Mouse (Mus musculus) heart, postnatal 25 days (tissue): ENCODE results near the gene Actn4. TPM values are rescaled to one million over a fixed set of nuclear protein-coding genes. Genes with fewer than 3 reads are reported as not detected.

ENCODE experiments used
- DNase-seq: peaks from one replicate; pipeline ENCODE4 v3.0.0; 2022; ENCODE audit warnings: low spot score
- intact Hi-C: fragments of 180-260 bp; cut with DNase I; formaldehyde crosslinking; loops from one replicate; pipeline ENCODE4 v1.15.1; 2025
- total RNA-seq, 2 experiments: library from RNA; stranded (reverse); gene quantifications; 2 replicates each; pipeline ENCODE4 v1.2.3; 2021

The Actn4 gene
- total RNA-seq, 2 experiments from 2014 or later, result 77.0 to 101 TPM

DNA sequence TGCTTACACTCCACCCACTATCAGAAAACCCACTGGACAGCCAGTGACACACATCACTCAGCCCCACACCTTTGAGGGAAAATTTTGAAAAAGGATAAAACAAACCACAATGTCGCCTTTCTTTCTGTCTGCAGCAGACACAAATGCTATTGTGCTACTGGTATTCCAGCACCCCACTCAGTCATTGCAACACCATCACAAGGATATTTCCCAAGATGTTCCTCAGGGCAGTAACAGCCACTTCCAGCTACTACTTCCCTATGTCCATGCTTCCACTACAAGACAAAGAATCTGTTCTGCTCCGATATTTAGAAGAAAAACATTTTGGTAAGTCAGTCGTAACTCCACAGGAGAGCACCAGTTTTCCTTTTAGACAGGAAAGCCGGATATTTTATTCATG, 7.4 kb downstream of the Actn4 start:
- no peak for DNase-seq
- intact Hi-C loops, result loop anchor here (5.0 kb wide), 1 partner anchor 32 kb away; no protein-coding TSS in a partner anchor

DNA sequence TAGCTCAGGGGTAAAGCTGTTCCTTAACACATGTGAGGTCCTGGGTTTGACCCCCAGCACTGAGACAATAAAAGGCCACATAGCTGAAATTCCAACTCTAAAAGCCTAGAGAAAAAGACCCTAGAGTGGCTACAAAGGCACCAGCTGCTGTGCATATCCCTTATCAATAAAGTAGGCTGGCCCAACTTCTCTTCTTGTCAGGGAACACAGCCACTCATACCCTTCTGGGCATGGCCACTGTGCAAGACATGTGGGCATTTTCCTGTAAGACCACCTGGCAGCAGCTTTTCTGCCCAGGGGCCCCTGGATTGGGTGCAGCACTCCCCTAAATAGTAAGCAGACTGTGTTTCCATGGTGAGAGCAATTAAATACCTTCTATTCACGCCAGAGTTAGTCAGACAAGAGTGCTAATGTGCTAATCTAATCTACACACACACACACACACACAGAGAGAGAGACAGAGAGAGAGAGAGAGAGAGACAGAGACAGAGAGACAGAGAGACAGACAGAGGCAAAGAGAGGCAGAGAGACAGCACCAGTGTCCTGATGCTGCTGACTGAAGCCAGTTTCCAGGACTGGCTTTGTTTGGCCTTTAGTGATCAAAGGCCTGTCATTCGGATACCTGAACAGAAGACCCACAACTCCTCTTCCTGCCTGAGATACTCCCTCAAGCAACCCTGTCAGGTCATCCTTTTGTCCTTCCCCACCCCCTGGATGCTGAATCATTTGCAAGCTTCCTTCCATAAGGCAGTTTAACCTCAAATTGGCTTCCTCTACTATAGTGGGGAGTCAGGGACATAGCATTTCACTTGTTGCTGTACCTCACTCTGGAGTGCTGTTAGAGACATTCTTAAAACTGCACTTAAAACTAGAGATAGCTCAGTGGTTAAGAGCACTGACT, 8.4 kb downstream of the Actn4 start:
- intact Hi-C loops, result loop anchor here (2.0 kb wide), 1 partner anchor 23 kb away; no protein-coding TSS in a partner anchor
- DNase-seq, result no peak

DNA sequence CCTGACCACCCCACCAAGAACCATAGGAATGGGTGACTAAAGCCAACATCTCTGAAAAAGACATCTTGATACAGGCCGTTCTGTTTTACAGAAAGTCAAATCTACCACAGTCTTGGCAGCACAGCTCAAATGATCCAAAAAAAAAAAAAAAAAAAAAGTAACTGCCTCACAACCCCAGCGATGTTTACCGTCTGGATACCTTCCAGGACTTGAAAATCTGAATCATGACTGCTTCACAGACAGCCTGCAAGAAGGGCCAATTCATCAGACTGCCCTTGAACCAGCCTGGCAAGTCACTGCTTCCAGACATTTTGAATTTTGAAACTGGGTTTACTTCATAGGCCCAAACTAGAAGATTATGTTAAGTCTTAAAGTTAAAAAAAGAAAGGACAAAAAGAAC, 9.4 kb downstream of the Actn4 start:
- intact Hi-C loops, result loop anchor here (2.0 kb wide), 1 partner anchor 22 kb away; no protein-coding TSS in a partner anchor
- no peak for DNase-seq

DNA sequence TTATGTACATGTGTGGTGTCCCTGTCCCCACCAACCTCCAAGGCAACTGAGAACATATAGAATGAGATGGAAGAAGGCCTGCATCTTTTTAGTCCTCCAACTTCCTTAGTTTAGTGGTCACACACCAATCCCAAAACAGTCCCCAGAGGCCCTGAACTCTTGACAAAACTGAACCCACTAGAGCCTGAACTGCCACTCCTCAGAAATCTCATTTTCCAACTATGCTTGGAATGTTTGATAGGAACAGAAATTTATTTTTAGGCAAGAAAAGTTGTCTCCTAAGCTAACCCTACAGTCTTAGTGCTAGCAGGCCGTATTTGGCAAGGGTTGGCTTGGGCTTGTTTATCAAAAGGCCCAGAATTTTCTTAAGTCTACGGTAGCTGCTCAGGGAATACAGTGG, 10.4 kb downstream of the Actn4 start:
- DNase-seq, result no peak
- intact Hi-C loops, result loop anchor here (2.0 kb wide), 1 partner anchor 21 kb away; no protein-coding TSS in a partner anchor

DNA sequence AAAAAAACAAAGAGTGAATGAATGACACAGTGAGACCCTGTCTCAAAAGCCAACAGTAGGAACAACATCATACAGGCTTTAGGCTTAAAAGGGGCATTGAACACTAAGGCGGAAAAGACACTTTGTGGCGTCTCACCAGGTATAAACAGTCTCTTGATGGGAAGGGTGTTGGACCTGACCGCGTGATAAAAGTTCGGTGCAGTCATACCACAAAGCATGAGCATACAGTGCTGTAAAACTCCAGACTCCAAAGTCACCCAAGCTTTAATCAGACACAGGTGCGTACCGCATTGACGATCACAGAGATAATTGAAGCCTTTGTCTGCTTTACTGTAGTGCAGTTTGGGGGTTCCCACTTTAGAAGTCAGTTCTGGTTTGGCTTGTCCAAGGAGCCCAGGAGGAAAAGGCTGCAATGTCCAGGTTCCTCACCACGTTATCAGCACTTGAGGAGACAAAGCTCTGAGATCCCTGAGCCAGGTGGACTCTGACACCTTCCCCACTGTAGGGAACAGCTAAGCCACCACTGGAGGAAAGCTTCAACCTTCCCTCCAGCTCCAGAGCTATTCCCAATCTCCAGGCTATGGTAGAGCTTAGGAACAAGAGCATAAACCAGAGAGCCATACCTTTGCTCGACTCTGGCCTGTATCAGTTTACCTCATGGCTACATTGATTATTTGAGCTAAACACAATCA, 11.6 kb downstream of the Actn4 start:
- intact Hi-C loops, result no loop called here

DNA sequence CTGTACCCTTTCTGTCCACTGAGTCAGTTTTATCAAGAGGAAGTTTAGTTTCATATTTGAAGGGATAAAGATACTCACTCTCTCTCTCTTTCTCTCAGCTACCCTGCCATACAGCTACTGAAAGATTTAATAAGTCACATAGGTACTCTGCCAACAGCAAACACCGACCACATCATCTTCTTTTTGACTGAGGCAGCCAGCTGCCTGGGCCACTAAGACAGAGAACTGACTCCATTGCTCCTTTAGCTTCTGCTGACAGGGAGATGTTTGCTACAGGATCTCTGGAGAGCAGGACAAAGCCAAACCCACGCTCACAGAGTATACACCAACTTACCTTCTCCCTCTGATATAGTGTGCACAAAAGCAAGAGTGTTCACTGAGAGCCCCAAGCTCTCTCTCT, 12.8 kb downstream of the Actn4 start:
- intact Hi-C loops, result no loop called here
- DNase-seq, result no peak

More for the DNA sequence above, 11.6 kb downstream of the Actn4 start:
- no peak for DNase-seq

DNA sequence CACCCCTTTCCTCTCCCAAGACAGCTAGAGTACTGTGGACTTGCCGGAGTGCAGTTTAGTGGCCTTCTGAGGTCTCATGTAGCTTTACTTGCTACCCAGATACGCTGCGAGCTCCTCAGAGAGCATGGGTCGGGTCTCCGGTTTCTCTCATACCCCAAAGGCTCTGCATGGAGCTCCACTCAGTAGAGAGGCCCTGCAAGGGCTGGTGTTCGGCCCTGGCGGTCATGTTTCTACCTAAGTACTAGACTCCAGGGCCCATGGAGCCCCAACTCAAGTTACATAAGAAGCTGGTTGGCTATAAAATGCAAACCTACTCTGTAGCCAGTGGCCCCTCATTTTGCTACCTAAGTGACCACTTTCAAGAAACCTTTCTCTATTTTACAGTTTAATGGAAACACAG, 13.4 kb downstream of the Actn4 start:
- intact Hi-C loops, result no loop called here

DNA sequence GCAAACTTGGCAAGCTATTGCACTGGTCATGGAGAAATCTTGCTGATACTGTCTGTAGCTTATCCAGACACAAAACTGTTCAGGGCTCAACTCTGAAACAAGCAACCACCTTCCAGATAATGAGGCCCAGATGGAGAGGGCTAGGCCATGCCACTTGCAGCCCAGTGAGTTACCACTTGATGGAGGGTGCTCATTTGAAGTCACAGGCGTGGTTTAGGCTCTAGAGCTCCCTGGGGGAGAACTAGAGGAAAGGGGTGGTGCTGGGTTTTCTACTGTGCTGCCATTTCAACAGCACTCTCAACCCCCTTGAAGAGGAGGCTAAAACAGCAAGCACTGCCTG, 15.9 kb downstream of the Actn4 start:
- intact Hi-C loops, result no loop called here
- DNase-seq, result no peak

More for the DNA sequence above, 13.4 kb downstream of the Actn4 start:
- no peak for DNase-seq

DNA sequence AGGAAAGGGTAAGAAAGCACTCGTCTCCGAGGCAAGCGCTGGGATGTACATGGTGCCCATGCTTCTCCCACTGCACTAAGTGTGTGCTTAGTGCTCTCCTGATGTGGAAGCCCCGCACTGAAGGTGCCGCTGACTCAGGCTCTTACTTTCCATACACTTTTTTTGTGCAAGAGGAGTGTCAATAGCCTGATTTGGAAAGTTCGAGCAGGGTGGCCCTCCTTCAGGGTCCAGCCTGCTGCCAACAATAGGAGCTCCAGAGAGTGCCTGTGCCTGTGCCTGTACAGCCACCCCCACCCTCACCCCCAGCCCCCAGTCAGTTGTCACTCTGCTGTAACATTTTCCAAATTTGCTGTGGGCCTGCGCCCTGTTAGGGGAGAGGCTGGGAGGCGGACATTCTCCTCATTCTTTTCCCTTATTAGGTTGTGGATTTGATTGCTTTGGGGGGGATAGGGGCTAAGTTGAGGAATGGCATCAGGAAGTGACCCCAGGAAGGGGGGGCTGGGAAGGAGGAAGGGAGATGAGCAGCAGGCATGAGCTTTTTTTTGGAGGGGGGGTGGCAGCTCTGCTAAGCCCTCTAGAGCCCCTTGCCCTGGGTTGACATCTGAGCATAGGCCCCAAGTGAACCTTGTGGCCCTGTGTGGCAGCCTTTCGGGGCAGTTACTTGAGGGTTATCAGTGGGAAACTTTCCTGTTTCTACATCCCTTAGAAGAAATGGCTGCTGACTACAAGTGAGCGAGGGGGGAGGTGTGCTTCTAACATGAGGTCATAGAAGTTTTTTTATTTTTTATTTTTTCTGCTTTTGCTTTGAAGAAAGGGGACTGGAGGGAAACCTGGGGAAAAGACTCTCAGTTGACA, 16.5 kb downstream of the Actn4 start:
- DNase-seq, result no peak
- intact Hi-C loops, result no loop called here

DNA sequence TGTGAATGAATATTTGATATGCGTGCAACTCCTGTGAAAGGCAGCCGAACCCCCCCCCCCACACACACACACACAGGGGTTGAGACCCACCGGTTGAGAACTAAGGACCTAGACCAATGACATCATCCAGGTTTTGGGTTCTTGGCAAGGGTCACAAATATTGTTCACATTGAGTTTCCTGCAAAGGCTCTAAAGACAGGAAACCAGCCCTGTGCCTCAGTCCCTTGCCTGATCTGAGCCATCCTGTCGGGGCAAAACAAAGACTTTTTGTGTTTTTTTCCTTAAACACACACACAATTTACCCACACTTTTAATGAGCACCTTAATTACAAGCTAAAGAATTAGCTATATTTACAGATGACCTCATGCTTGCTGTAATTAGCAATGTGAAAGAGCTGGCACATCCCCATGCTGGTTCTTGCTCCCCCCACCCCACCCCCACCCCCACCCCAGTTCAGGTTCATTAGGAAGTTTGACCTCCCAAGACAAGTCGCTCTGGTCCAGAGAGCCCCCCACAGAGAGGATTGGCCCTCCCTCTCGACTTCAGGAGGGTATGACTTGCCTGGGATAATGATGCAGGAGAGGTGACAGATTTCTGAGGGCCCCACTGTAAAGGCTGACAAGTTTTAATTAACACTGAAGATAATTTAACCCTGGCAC, 17.3 kb downstream of the Actn4 start:
- intact Hi-C loops, result no loop called here
- DNase-seq, result no peak

DNA sequence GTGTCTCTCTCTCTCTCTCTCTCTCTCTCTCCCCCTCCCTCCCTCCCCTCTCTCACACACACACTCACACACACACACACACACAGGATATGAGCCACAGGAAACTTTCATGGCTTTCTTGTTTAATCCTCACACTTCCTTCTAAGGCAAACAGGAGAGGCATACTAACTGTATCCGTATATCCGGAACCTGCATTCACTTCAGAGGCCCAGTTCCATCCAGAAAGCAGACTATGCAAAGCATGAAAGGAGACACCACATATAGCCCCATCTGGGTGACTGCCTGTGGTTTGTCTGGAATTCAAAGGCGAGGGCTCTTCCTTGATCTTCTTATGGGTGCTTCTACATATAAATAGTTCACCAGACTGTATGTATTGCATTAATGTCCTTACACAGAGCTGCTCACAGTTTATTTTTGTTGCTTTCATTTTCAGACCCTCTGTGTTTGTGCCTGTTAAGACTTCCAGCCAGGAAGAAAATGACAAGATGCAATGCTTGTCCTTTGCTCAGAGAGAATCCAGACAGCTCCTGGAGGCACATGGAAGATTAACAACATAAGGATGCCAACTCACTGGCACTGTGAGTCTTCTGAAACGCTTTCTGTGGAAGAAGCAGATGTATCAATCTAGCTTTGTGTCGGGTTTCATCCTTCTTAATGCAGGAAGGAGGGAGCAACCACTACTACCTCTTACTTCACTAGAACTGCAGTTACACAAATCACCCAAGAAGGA, 18.5 kb downstream of the Actn4 start:
- DNase-seq, result no peak
- intact Hi-C loops, result no loop called here

DNA sequence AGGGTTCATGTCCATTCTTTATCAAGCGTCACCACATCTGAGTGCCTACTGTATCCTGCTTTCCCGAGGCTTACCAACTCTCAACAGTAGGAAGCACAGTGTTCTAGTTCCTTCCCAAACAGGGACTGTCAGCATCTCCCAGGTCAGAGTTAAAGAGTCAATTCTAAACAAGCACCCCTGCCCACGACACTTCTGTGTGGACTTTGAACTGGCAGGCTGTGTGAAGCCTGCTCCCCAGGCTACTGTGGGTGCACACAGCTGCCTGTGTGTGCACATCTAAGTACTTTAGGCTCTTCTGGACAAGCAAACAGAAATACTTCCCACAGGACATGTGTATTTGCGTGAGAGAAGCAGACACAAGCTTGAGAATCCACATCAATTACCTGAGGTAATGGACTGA, 20.6 kb downstream of the Actn4 start:
- no peak for DNase-seq
- intact Hi-C loops, result no loop called here

DNA sequence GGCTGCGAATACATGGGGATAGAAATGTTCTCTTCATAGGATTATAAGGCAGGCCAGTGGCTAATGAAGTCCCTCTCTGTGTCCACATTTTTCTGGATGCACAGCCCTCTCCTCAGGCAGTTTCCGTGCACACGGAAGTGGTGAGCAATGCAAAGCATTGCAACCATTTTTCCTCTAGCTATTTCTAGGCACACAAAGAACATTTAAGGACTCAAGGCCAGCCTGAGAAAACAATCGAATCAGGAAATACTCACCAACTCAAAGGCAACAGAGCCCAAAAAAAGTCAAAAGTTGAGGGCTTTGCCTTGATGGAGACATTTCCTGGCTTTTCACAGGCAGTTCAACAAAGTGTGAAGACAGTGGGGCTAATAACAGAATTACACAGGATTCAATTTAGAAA, 21.0 kb downstream of the Actn4 start:
- intact Hi-C loops, result no loop called here
- DNase-seq, result no peak

DNA sequence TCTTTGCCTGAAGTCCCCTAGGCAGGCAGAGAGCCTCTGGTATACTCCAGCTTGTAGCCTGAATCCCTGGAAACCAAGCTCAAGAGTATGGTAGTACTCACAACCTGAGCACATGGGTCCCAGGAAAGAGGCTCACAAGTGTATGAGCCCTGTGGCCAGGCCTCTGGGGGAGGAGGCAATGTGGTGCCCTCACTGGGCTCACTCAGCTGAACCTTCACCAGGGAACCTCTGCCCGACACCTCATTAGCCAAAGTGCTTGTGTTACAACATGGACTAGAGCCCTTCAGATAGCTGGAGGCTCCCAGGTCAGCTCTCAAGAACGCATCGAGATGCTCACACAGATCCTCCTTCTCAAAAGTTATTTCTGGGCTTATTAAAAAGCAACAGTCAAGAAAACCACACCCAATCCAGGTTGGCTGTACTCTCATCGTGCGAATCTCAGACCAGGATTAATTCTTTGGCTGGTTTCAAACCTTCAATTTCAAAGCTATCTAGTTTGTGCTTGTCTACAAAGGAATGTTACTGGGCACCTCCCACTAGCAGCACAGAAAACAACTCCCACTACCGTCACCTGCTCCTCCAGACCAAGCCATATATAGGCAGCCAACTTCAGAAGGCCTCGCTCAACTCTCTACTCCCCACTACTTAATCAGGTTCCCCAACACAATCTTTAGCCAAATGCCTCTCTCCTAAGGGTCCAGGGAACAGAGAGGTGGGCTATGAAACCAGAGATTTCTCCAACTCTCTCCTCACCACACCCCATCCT, 22.5 kb downstream of the Actn4 start:
- intact Hi-C loops, result loop anchor here (2.0 to 5.0 kb wide), 2 partner anchors 21 to 33 kb away; no protein-coding TSS in a partner anchor
- DNase-seq, result no peak

DNA sequence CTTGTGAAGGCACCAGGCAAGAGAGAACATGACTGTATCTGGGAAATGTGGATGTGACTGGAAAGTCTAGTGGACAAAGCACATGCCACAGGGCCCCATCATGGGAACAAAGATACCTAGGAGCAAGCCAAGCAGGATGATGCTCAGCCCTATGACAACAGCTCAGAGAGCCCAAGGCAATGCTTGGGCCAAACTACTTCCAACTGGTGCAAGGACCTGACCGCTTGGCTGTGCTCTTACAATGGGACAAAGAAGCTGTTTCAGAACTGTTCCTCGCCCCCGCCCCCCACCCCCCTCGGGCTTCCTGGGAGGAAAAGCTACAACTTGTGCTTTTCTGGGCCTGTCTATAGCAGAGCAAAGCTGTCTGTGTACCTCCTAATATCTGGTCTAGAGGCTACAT, 23.5 kb downstream of the Actn4 start:
- no peak for DNase-seq
- intact Hi-C loops, result loop anchor here (2.0 to 5.0 kb wide), 2 partner anchors 22 to 34 kb away; no protein-coding TSS in a partner anchor

DNA sequence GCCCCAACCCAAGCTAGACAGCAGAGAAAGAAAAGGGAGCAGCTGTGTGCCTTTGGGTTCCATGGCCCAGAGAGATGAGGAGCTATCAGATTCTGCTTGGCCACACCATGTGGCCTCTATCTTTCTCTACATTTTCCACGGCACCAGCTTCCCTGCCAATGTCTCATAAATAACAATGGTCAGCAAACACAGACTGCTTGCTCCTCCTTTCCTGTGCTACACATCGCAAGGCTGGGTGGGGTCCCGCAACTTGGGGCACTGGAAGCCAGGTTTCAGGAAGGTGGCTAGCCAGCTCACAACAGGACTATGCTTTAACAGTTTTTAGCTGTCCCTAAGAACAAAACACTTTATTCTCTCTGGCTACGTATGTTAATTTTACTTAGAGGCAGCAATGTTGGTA, 25.4 kb downstream of the Actn4 start:
- intact Hi-C loops, result loop anchor here (5.0 kb wide), 1 partner anchor 36 kb away; no protein-coding TSS in a partner anchor
- DNase-seq, result peak; percentile 40

DNA sequence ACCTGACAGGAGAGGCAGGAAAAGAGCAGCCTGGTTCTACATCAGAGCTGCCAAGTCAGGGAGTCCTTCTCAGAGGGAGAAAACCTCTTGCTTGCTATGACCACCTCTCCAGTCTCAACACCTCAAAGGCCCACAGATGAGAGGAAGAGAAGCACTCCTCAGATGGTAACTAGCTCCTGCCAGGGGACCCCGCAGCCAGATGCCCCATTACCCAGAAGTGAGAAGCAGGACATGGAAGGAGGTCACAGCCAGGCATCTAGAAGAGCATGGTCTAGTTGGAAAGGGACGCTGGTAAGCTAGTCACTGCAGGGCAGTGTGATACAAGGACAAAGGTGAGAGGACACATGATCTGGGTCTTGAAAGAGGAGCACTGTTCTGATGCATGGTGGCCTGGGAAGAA, 28.3 kb downstream of the Actn4 start:
- intact Hi-C loops, result loop anchor here (2.0 kb wide), 1 partner anchor 27 kb away; no protein-coding TSS in a partner anchor
- DNase-seq, result no peak

DNA sequence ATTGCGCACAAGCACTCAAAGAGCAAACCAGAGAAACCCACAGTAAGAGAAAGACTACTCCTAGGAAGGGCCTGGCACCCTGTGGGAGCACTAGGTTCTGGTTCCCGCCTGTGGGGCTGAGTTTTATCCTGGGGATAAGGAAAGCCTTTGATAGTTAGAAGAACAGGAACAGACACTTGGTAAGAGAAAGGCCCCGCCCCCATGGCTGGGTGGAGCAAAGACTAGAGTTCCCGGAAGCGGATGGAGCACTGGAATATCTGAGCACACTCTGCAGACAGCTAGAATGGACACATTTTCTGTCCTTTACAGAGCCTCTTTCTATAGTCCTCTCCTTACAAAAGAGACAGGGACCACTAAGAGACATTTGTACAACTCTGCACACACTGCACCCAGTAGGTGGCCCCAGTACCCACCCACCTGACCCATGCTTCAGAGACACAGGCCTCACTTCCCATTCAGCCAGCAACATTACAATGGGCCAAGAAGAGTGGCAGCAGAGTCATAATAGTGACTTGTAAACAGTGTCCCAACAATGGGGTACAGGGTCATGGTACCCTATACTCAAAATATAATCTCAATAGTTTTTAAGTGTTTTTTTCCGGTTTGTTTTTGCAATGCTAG, 29.6 kb downstream of the Actn4 start:
- DNase-seq, result no peak
- intact Hi-C loops, result loop anchor here (2.0 kb wide), 1 partner anchor 26 kb away; no protein-coding TSS in a partner anchor
